Comparison of ENCODE assay signal across 14 mouse cellular contexts in the genomic region with DNA sequence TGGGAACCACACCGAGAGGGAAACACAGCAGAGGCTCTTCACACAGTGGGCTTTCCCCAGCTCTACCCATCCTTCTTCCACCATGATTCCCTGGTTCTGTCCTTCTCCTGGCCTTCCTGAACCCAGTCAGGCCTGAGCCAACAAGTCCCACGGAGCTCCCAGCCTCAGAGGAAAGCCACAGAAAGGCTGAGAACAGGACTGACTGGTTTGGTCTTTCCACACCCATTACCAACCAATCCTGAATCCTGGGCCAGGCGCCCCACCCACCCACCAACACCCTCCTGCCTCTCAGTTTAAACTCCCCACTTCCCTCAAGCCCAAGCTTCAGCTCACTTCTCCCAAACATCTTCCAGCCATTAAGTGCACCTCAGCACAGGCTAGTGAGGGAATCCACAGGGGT. TPM values are rescaled to one million over a fixed set of nuclear protein-coding genes. Genes with fewer than 3 reads are reported as not detected.
DNase-seq lines count a peak whose midpoint lies in the region; ATAC-seq and TF ChIP-seq lines count a peak whose summit lies in the region.
"Had no signal": no experiment of that assay in that cellular context is flagged by ENCODE, and none has a peak within 500 bp of the region (broad histone marks: within the 10 kb centered on the region; RNA-seq: fewer than 3 reads in every experiment).

No protein-coding gene starts in this region.

- no peak for DNase-seq in liver
- DNase-seq in kidney, adult 9 months, result peak; percentile 22
- DNase-seq in lung, postnatal 14 days, result peak; percentile 15
- DNase-seq in cerebellum, adult 2 months, result no peak
- no peak for DNase-seq in cerebellum, adult 9-10 months
- DNase-seq: cerebellum, postnatal 36 days had no signal

- no peak for ATAC-seq in liver, embryonic 16.5 days (ENCODE audit: low read depth)
- ATAC-seq in embryonic facial prominence, embryonic 15.5 days (ENCODE audit: insufficient number of reproducible peaks, low FRiP score, low TSS enrichment, low read depth), result peak; percentile 55; the same call in 1 of the 2 replicates
- ATAC-seq in megakaryocyte progenitor cell, adult 5-6 weeks (replicated peaks; ENCODE audit: poor library complexity), result no peak
- ATAC-seq: activated CD4-positive, CD25-positive, alpha-beta regulatory T cell, adult 4 months; CD4-positive, CD25-positive, alpha-beta regulatory T cell, adult 4 months; forebrain, embryonic 14.5 days had no signal

- peaks cover 34% of the 10 kb centered on the region for H3K4me1 ChIP-seq in liver, embryonic 16.5 days (ENCODE audit: control insufficient read depth, low read depth, low read length)
- peaks cover 14% of the 10 kb centered on the region; the same call in 1 of the 2 replicates for H3K4me1 ChIP-seq in embryonic facial prominence, embryonic 15.5 days
- H3K4me1 ChIP-seq in cerebellum, adult 2 months (ENCODE audit: control insufficient read depth, insufficient read depth, low read length), result no peaks in the 10 kb centered on the region

- no peak overlapping the region for H3K4me3 ChIP-seq in liver, embryonic 16.5 days (ENCODE audit: low read depth, low read length)
- H3K4me3 ChIP-seq in embryonic facial prominence, embryonic 15.5 days (replicated peaks), result no peak overlapping the region
- H3K4me3 ChIP-seq in cerebellum, adult 2 months (replicated peaks; ENCODE audit: insufficient read depth, low read depth, low read length), result no peak overlapping the region
- H3K4me3 ChIP-seq: neural tube, embryonic 13.5 days had no signal

- WGBS in liver, embryonic 16.5 days (ENCODE audit: insufficient replicate concordance), result 47% methylated on average over 3 of the region's 3 CpGs
- WGBS in embryonic facial prominence, embryonic 15.5 days, result 51% methylated on average over 3 of the region's 3 CpGs
- WGBS in cerebellum, adult 2 months, result 75% methylated on average over 3 of the region's 3 CpGs

- TF ChIP-seq CTCF in cerebellum, adult 2 months (IDR thresholded peaks at IDR 0.05; ENCODE audit: borderline replicate concordance, insufficient read depth, low read depth, low read length), result no peak

- H3K27me3 ChIP-seq in liver, embryonic 16.5 days (ENCODE audit: control insufficient read depth, insufficient read depth, low read depth, low read length), result no peaks in the 10 kb centered on the region
- peaks cover 13% of the 10 kb centered on the region; the same call in 1 of the 2 replicates for H3K27me3 ChIP-seq in embryonic facial prominence, embryonic 15.5 days
- no peaks in the 10 kb centered on the region; the same call in 1 of the 2 replicates for H3K27me3 ChIP-seq in cerebellum, adult 2 months (ENCODE audit: control insufficient read depth, insufficient read depth, low read length)

- no peak for TF ChIP-seq POLR2A in cerebellum, adult 2 months (IDR thresholded peaks at IDR 0.05; ENCODE audit: borderline replicate concordance, insufficient read depth, low read length)

- no peak overlapping the region for H3K4me2 ChIP-seq in liver, embryonic 16.5 days (ENCODE audit: low read depth, low read length)
- H3K4me2 ChIP-seq in embryonic facial prominence, embryonic 15.5 days (replicated peaks), result no peak overlapping the region
- H3K4me2 ChIP-seq: neural tube, embryonic 13.5 days had no signal

- no peaks in the 10 kb centered on the region for H3K36me3 ChIP-seq in liver, embryonic 16.5 days (ENCODE audit: control insufficient read depth, insufficient read depth)
- H3K36me3 ChIP-seq in embryonic facial prominence, embryonic 15.5 days, result no peaks in the 10 kb centered on the region
- H3K36me3 ChIP-seq: neural tube, embryonic 13.5 days had no signal

- H3K27ac ChIP-seq in liver, embryonic 16.5 days (ENCODE audit: low read length), result 0 out of 2 replicates have a peak overlapping the region, but pooled peaks have one; percentile 17
- peak overlapping the region; percentile 68 for H3K27ac ChIP-seq in embryonic facial prominence, embryonic 15.5 days (replicated peaks)
- no peak overlapping the region for H3K27ac ChIP-seq in cerebellum, adult 2 months (ENCODE audit: insufficient read depth, low read length)
- H3K27ac ChIP-seq: macrophage; neural tube, embryonic 13.5 days had no signal

- H3K9ac ChIP-seq in liver, embryonic 16.5 days (ENCODE audit: low read depth, low read length), result no peak overlapping the region
- H3K9ac ChIP-seq in embryonic facial prominence, embryonic 15.5 days, result no peak overlapping the region
- H3K9ac ChIP-seq: neural tube, embryonic 13.5 days had no signal

- no peaks in the 10 kb centered on the region for H3K9me3 ChIP-seq in liver, embryonic 16.5 days (replicated peaks; ENCODE audit: control insufficient read depth, low read length)
- H3K9me3 ChIP-seq in embryonic facial prominence, embryonic 15.5 days (replicated peaks), result no peaks in the 10 kb centered on the region
- H3K9me3 ChIP-seq: neural tube, embryonic 13.5 days had no signal

RNA-seq across cellular contexts. Expression of a gene that starts 4.4 kb away (rescaled TPM):
- 10.6 and 11.2 TPM in 2 replicates for polyA plus RNA-seq in liver, embryonic 16.5 days (2015; fragmentation: Nextera tagmentation; extraction: Ambion mirVana)
- 3.7 and 4.4 TPM in 2 replicates for polyA plus RNA-seq in embryonic facial prominence, embryonic 15.5 days (2015; fragmentation: Nextera tagmentation; extraction: Ambion mirVana)
- total RNA-seq in megakaryocyte progenitor cell, adult 5-6 weeks (2015), result 46.3 and 54.3 TPM in 2 replicates
- total RNA-seq in megakaryocyte progenitor cell, adult 5-6 weeks (2017), result 92.2 and 105 TPM in 2 replicates
- polyA plus RNA-seq in cerebellum, adult 2 months (2012; rRNA removed), result 3.5 and 4.0 TPM in 2 replicates

Comparison
In these comparisons a context has a peak if more than half of its experiments do, and no peak if none do; other contexts are left out.
1. DNase-seq: peak in kidney, adult 9 months (single experiment) and lung, postnatal 14 days (single experiment); none in liver (single experiment), cerebellum, adult 2 months (0 of 2) and cerebellum, adult 9-10 months (single experiment).